Mouse (Mus musculus) forebrain, embryonic 11.5 days (tissue): Measurements from ENCODE around the gene Cpxm2. TPM values are rescaled to one million over a fixed set of nuclear protein-coding genes. Genes with fewer than 3 reads are reported as not detected.

Experiments
- ATAC-seq: fragments of 200-750 bp; cut with Nextera tagmentation; replicated peaks from 2 replicates; pipeline ENCODE4 v1.8.0; 2017; ENCODE audit warnings: moderate TSS enrichment; ENCODE audit not compliant: low FRiP score
- DNase-seq: peaks from one replicate; pipeline ENCODE4 v3.0.0-alpha.2; 2017; ENCODE audit warnings: low spot score
- H3K27ac ChIP-seq: fragments of 300-500 bp; sonication (generic); 2 replicates; pipeline ENCODE4 v1.5.1; 2014; ENCODE audit warnings: low read depth, low read length
- H3K27me3 ChIP-seq: fragments of 300-500 bp; sonication (generic); 2 replicates; pipeline ENCODE4 v1.6.1; 2014; ENCODE audit warnings: mild to moderate bottlenecking, low read length, mixed read lengths; ENCODE audit not compliant: control insufficient read depth, insufficient read depth
- H3K36me3 ChIP-seq: fragments of 300-500 bp; sonication (generic); 2 replicates; pipeline ENCODE4 v1.6.1; 2014; ENCODE audit warnings: mild to moderate bottlenecking, low read length, moderate library complexity, mixed read lengths; ENCODE audit not compliant: control insufficient read depth, insufficient read depth
- H3K4me1 ChIP-seq: fragments of 300-500 bp; sonication (generic); replicated peaks from 2 replicates; pipeline ENCODE4 v1.6.1; 2014; ENCODE audit warnings: low read length, mixed read lengths; ENCODE audit not compliant: control insufficient read depth, insufficient read depth
- H3K4me2 ChIP-seq: fragments of 300-500 bp; sonication (generic); 2 replicates; pipeline ENCODE4 v1.6.1; 2014; ENCODE audit warnings: low read depth, mild to moderate bottlenecking, low read length, moderate library complexity, mixed read lengths; ENCODE audit not compliant: severe bottlenecking
- H3K4me3 ChIP-seq: fragments of 300-500 bp; sonication (generic); 2 replicates; pipeline ENCODE4 v1.5.1; 2014; ENCODE audit warnings: low read depth, low read length
- H3K9ac ChIP-seq: fragments of 300-500 bp; sonication (generic); 2 replicates; pipeline ENCODE4 v1.6.1; 2014; ENCODE audit warnings: low read length
- H3K9me3 ChIP-seq: fragments of 300-500 bp; sonication (generic); 2 replicates; pipeline ENCODE4 v1.6.1; 2016; ENCODE audit warnings: low read length, mixed read lengths; ENCODE audit not compliant: control insufficient read depth
- WGBS: fragments of 180-500 bp; shearing (Covaris S2); extraction: QIAGEN DNeasy Blood & Tissue Kit; methylation state at CpG from one replicate; pipeline ENCODE4 v1.1.7; 2014; 5-methylcytosine and 5-hydroxymethylcytosine counted together
- polyA plus RNA-seq: library from polyadenylated mRNA; unstranded; fragments of >200 nt; fragmentation: Nextera tagmentation; extraction: Ambion mirVana; gene quantifications from 2 replicates; pipeline ENCODE4 v1.2.1, GENCODE M21; 2014

Gene Cpxm2
- polyA plus RNA-seq, 1 experiment from 2014 or later, result 3.7 TPM

- Histone ChIP-seq H3K4me3 (no peak overlapping the region), H3K9ac (no peak overlapping the region), H3K9me3 (no peaks in the 10 kb centered on the region), H3K27me3 (no peaks in the 10 kb centered on the region), H3K4me2 (no peak overlapping the region), H3K27ac (no peak overlapping the region), H3K36me3 (no peaks in the 10 kb centered on the region), H3K4me1 (no peaks in the 10 kb centered on the region)
- WGBS, result 30% methylated on average over 5 of the region's 5 CpGs
- DNase-seq (peak; percentile 67), ATAC-seq (peak; percentile 95)
Observed at GRCm38 (mm10) chr7:132183892-132184404, 29.4 kb upstream of the Cpxm2 start.

- DNase-seq (no peak), ATAC-seq (no peak)
- no peaks in the 10 kb centered on the region for H3K9me3 ChIP-seq
- H3K4me2 ChIP-seq, result no peak overlapping the region
- no peak overlapping the region for H3K9ac ChIP-seq
- H3K27me3 ChIP-seq, result no peaks in the 10 kb centered on the region
- no peaks in the 10 kb centered on the region for H3K36me3 ChIP-seq
- H3K4me1 ChIP-seq, result no peaks in the 10 kb centered on the region
- H3K4me3 ChIP-seq, result no peak overlapping the region
- H3K27ac ChIP-seq, result no peak overlapping the region
- 92% methylated on average over 4 of the region's 4 CpGs for WGBS
Observed at GRCm38 (mm10) chr7:132181586-132182198, 27.2 kb upstream of the Cpxm2 start.

DNA sequence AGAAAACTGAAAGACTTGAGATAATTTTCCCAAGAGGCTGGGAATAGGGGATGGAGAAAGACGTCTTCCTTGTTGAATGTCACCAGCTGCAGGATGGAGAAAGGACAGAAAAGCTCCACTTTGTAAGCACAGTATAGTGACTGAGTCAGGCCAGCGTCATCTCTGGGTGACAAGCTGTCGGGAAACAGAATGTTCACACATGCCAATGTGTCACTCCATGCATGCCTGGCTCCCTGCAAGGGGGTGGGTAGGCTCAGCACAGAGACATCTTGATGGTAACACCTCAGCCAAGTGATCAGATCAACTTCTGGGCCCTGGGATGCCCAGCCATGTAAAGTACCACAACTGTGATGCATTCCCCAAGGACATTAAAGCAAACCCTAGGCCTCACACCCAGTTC lies 26.5 kb upstream of the Cpxm2 start:
- ATAC-seq (no peak), DNase-seq (no peak)
- H3K36me3 ChIP-seq, result no peaks in the 10 kb centered on the region
- H3K27me3 ChIP-seq, result no peaks in the 10 kb centered on the region
- H3K27ac ChIP-seq, result no peak overlapping the region
- no peak overlapping the region for H3K4me3 ChIP-seq
- no peaks in the 10 kb centered on the region for H3K9me3 ChIP-seq
- WGBS, result 88% methylated on average over 3 of the region's 3 CpGs
- no peaks in the 10 kb centered on the region for H3K4me1 ChIP-seq
- no peak overlapping the region for H3K9ac ChIP-seq
- no peak overlapping the region for H3K4me2 ChIP-seq

- WGBS, result 62% methylated on average over 1 of the region's 1 CpGs
- Histone ChIP-seq H3K27me3 (no peaks in the 10 kb centered on the region), H3K4me1 (no peaks in the 10 kb centered on the region), H3K4me2 (no peak overlapping the region), H3K9ac (no peak overlapping the region), H3K36me3 (no peaks in the 10 kb centered on the region), H3K9me3 (no peaks in the 10 kb centered on the region), H3K27ac (no peak overlapping the region), H3K4me3 (no peak overlapping the region)
- ATAC-seq (no peak), DNase-seq (no peak)
Observed at GRCm38 (mm10) chr7:132179049-132179448, 24.5 kb upstream of the Cpxm2 start.

DNA sequence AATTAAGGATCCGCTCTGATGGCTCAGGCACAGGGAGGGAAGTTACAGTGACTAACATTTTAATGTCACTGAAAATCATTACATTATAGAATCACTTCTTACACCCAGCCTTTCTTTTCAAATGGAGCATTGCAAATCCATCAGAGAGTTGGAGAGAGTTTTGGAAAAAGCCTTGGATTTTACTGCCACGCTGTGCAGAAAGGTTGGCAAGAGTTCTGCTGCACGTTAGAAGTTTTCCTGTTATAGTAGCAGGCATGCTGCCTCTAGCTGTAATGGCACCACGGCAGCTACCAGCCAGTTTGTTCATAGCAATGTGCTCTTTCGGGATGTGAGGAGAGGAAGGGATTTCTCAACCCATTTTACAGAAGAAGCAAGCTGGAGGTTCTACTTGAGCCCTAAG lies 20.2 kb upstream of the Cpxm2 start:
- Histone ChIP-seq H3K9ac (no peak overlapping the region), H3K27me3 (no peaks in the 10 kb centered on the region), H3K4me2 (no peak overlapping the region), H3K4me3 (no peak overlapping the region), H3K27ac (no peak overlapping the region), H3K36me3 (no peaks in the 10 kb centered on the region), H3K9me3 (no peaks in the 10 kb centered on the region; the same call in 1 of the 2 replicates), H3K4me1 (no peaks in the 10 kb centered on the region)
- ATAC-seq (no peak), DNase-seq (no peak)
- 91% methylated on average over 5 of the region's 5 CpGs for WGBS

GRCm38 (mm10) chr7:132174296-132174695 lies 19.8 kb upstream of the Cpxm2 start:
- ATAC-seq, result no peak
- WGBS, result 75% methylated on average over 2 of the region's 2 CpGs
- no peaks in the 10 kb centered on the region for H3K27me3 ChIP-seq

DNA sequence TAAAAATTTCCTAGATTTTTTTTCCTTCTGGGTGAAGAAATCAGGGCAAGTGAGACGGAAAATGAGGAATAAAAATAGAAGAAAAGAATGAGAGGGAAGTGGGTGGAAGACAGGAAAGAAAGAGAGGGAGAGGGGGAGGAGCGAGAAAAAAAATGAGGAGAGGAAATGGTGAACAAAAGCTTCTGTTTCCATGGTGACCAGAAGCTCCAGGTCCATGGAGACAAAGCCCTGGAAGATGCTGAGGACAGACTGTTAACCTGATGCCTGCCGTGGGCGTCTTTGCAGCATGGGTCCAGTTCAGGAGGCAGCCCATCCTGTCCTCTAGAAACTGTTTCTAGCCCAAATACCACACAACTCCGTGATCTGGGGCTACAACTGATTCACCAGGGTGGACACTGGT lies 17.7 kb upstream of the Cpxm2 start:
- no peak overlapping the region for H3K27ac ChIP-seq

More at GRCm38 (mm10) chr7:132174296-132174695, 19.8 kb upstream of the Cpxm2 start:
- Histone ChIP-seq H3K27ac (no peak overlapping the region), H3K4me2 (no peak overlapping the region), H3K9ac (no peak overlapping the region), H3K4me1 (no peaks in the 10 kb centered on the region), H3K9me3 (no peaks in the 10 kb centered on the region; the same call in 1 of the 2 replicates), H3K36me3 (no peaks in the 10 kb centered on the region), H3K4me3 (no peak overlapping the region)
- DNase-seq, result no peak

DNA sequence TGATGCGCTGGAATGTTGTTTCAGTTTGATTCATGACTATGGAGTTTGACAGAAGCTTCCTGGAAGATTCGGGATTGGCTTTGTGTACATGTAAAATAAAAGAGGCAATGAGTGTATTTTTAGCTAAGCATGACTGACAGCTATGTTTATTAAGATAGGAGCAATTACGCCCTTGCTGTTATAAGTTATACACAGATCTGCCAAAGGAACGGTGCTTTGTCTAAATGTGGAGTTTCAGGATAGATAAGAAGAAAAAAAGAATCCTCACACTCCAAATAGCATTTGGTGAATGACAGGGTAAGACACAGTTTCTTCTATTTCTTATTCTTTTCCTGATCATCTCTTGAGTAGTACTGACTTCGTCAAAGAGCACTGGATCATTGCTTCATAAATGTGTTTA lies 17.2 kb upstream of the Cpxm2 start:
- Histone ChIP-seq H3K36me3 (no peaks in the 10 kb centered on the region), H3K4me3 (no peak overlapping the region), H3K27me3 (no peaks in the 10 kb centered on the region), H3K27ac (no peak overlapping the region), H3K9me3 (no peaks in the 10 kb centered on the region; the same call in 1 of the 2 replicates), H3K4me2 (no peak overlapping the region), H3K4me1 (no peaks in the 10 kb centered on the region), H3K9ac (no peak overlapping the region)
- no peak for DNase-seq
- 90% methylated on average over 5 of the region's 5 CpGs for WGBS
- ATAC-seq, result no peak

More for the DNA sequence above, 17.7 kb upstream of the Cpxm2 start:
- Histone ChIP-seq H3K4me3 (no peak overlapping the region), H3K4me1 (no peaks in the 10 kb centered on the region), H3K27me3 (no peaks in the 10 kb centered on the region), H3K9ac (no peak overlapping the region), H3K4me2 (no peak overlapping the region), H3K9me3 (no peaks in the 10 kb centered on the region; the same call in 1 of the 2 replicates), H3K36me3 (no peaks in the 10 kb centered on the region)
- 68% methylated on average over 5 of the region's 5 CpGs for WGBS
- DNase-seq (no peak), ATAC-seq (no peak)
